Mouse (Mus musculus) 3134 (cell line): Measurements from ENCODE around the gene Rps6kb2.
A peak's percentile ranks its signal among the peaks of the same experiment; 100 is the strongest.

Source experiments
- DNase-seq: peaks from one replicate; pipeline ENCODE4 v3.0.0-alpha.2; 2011; ENCODE audit warnings: low spot score; ENCODE audit not compliant: insufficient read length; ENCODE audit errors: extremely low read depth

The Rps6kb2 gene

DNA sequence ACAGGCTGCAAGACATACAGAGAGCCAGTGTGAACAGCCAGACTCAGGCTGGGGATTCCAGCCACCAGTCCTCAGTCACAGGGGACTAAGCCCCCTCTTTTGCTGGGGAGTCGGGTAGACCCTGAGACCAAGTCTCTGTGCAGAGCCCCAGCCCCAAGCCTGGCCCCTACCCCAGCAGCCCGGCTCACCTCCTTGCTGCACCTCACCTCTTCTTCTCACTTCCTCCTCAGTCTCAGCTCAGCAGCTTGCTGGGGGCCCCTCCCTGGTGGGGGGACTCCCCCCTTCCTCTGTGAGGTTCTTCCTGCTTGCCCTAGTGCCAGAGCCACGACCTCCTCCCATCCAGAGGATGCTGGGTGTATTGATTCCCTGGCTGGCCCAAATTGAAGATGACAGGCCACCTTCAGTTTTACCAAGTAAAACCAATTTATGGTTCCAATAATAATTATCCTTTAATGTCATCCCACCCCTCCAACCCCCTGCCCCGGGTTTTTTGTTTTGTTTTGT lies 27.7 kb upstream of the Rps6kb2 start, which contains the start of gene Tbc1d10c:
Gene Tbc1d10c, minus strand, starts transcription at position 454 of the 504 bp plus-strand sequence.
- no peak for DNase-seq

DNA sequence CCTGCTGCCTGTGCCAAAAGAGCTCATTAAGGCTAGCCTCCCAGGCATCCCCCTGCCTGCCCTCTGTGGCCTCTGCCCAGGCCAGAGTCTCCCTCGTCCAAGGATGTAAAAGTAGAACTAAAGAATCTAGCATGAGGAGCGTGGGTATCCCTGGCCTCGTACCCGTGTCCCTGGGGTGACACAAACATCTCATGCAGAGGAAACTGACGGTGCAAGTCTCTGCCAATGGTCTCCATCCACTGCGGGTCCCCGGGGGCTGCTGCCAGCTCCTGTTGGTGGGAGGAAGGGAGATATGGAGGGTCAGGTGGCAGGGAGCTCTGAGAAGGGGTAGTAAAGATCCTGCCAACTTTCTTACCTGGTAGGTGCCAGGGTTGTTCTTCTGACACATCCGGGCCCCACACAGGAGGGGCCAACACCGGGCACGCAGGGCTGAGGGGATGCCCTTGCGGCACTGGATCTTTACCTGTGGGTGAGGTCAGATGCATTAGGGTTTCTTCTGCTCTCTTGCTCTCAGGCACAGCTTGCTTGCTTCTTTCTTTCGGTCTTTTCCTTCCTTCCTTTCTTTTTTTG lies 26.0 kb upstream of the Rps6kb2 start:
- DNase-seq, result no peak

DNA sequence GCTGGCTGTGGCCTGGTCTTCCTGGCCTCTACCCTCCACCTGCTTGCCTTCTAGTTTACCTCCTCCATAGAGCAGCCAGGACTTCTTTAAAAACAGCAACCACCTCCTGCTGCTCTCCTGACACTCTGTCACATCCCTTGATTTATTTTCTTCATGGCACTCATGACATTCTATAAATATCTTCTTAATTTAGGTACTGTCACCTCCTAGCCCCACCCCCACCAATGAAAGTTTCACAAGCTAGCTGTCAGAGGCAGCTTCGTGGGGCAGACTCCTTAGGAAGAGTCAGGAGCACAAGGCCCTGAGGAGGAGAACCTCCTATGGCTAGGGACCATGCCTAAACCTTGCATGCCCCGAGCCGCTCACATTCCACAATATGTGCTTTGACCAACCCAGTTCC lies 24.1 kb upstream of the Rps6kb2 start:
- no peak for DNase-seq

GRCm38 (mm10) chr19:4184976-4185975 lies 22.1 kb upstream of the Rps6kb2 start:
- no peak for DNase-seq

DNA sequence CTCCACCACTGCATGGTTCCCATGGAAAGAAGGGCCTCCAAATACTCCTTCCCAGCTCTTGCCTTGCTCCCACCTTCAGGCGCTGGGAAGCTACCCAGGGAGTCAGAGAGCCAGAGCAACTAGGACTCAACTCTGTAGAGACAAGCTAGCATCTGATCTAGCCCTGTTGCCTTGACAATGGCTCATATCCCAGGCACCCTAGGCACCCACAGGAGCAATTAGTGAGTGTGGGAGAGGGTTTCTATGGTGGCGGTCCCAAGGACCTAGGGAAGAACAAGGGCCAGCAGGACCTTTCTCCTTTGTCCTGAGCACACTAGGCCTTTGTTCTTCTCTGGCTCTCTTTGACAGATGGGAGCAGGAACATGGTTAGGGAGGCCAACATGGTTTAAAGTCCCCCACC lies 20.5 kb upstream of the Rps6kb2 start:
- DNase-seq, result no peak

GRCm38 (mm10) chr19:4181892-4182291 lies 18.7 kb upstream of the Rps6kb2 start:
- no peak for DNase-seq

GRCm38 (mm10) chr19:4180411-4180810 lies 17.3 kb upstream of the Rps6kb2 start:
- DNase-seq, result no peak

- peak; percentile 80 for DNase-seq
These were observed 12.3 kb upstream of the Rps6kb2 start, which contains the start of gene Carns1 for GRCm38 (mm10) chr19:4175368-4175947. Carns1 (minus strand) TSS chr19:4175479.

DNA sequence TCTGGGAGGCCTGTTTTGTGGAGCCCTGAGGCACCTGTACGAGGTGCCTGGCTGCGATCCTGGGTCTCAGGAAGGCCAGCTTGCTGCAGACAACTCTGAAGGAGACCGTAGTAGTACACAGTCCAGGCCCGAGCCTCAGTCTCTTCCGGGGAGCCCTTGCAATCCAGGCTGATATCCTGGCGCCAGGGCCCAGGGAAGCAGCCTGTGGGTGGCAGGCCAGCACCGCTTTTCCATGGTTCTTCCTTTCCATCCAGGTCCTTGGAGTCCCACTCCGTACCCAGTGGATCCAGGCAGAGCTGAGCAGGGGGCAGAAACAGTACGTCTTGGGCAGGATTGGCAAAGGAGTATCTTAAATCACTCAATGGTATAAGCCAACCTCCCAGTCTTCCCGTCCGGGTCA lies 9.8 kb upstream of the Rps6kb2 start:
- no peak for DNase-seq

DNA sequence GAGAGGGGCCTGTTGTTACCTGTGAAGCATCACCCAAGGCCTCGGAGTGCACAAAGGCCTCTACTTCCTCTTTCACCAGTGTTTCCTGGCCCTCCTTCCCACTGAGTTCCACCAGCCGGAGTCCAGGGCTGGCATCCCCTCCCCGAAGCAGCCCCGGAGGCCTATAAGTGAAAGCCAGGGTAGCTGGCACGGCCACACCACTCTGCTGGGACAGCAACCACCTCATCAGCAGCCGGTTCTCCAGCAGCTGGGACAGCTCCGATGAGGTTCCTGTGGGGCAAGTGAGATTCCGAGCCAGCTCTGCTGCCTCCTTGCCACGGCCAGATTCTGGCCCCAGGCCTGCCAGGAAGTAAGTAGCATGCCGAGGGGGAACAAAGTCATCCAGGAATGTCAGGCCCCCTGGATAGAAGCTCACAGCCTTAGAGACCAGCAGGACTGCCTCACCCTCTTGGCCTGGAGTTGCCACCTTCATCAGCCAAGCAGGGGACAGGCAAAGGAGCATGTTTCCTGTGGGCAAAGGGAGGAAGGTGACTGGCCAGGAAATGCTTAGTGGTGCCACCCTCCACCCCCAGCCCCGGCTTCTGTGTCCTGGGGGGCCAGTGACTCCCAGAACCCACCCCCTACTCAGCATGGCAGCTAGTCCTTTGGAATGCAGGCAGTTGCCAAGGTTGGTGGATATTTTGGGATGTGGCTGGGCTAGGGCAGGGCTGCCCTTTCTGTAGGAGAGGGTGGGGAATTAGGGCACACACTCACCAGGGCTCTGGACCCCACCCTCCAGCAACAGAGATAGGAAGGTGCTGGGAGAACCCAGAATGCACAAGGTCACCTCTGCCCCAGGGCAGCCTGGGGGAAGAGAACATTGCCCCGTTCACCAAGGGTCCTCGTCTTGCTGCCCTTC lies 8.5 kb upstream of the Rps6kb2 start:
- peak; percentile 73 for DNase-seq

DNA sequence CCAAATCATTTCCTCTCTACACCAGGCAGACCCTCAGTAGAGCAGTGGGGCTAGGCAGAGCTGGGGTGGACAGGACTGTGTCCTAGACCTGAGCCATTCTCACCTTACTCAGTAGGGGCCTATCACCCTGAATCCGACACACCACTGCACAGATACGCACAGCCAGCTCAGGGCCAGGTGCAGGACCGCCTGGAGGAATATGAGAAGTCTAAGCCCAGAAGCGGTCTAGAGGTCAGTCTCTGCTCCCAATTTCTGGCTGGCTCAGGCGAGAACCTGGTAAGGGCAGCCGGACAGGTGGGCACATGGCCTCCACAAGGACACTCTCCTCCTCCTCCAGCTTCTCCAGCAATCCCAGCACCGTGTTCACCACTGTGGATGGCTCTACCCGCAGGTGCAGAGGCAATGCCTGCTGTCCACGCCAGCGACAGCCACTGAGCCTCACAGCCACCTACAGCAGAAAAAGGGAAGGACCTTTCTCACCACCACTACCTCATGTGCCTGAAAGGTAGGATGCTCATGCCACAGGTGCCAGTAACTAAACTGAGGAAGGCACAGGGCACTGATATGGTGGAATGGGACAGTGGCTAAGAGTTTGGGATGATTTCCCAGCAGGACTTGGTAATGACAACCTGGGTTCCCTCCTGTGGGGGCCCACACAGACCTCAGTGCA lies 7.7 kb upstream of the Rps6kb2 start:
- DNase-seq, result no peak

GRCm38 (mm10) chr19:4169810-4170209 lies 6.7 kb upstream of the Rps6kb2 start:
- no peak for DNase-seq

DNA sequence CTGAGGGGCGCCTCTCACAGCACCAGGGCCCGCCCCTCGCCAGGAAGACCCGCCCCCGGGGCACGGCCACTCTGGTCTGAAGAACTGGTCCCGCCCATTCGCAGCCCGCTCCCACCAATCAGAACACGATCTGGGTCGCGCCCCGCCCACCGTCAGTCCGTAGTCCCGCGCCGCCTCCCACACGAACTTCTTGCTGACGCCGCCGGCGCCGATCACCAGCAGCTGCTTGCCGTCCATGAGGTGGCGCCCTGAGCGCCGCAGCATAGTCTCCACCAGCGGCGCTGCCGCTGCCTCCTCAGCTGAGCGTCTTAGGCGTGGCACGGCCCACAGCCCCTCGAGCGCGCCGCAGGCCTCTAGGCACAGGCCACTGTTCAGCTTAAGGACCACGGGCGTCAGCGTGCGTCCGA lies 6.2 kb upstream of the Rps6kb2 start:
- DNase-seq, result peak; percentile 99

DNA sequence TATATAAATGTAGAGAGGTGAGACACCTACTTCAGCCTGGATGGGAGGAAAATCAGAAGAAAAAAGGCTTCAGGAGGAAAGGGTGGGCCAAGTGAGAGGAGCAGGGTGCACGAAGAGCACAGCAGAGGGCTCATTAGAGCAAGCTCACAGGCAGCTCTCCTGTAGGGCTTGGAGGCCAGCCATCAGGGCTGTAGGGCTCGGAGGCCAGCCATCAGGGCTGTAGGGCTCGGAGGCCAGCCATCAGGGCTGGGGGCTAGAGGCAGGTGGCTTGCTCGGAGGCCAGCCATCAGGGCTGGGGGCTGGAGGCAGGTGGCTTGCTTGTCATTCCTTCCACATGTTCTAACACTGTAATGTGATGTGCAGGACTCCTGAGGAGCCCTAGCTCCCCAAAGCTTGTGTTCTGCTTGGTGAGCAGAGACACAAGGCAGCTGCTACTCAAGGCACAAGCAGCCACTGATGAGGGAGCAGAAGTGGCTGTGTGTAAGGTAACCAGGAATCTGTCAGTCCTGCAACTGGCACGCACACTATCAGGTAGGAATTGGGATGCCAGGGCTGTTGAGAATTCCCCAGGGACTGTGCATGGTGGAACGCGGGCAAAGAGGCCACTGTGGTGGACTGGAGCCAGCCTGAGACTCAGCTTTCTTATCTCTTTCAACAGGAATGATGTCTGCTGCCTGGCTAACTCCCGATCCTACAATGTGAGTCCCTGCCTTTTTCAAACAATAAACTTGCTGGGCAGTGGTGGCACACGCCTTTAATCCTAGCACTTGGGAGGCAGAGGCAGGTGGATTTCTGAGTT lies 3.7 kb upstream of the Rps6kb2 start:
- DNase-seq, result no peak

GRCm38 (mm10) chr19:4164721-4165120 lies 1.6 kb upstream of the Rps6kb2 start:
- DNase-seq, result no peak

DNA sequence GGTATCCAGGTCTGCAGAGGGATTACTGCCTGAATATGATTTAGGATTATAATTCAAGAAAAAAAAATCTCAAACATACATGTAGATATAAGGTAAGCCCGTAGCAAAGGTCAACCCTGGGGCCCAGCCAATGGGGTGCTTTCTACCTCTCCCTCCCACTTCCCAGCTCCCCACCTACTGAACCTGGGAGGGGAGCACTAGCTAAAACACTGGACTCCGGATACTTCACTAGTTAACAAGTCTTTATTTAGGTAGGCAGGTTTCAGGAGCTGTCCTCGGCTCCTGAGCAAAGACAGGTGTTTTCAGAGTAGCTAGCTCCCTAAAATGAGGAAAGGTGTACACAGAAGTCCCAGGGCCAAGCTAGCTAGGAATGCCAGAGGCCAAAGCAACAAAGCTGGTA lies 946 bp upstream of the Rps6kb2 start:
- no peak for DNase-seq

DNA sequence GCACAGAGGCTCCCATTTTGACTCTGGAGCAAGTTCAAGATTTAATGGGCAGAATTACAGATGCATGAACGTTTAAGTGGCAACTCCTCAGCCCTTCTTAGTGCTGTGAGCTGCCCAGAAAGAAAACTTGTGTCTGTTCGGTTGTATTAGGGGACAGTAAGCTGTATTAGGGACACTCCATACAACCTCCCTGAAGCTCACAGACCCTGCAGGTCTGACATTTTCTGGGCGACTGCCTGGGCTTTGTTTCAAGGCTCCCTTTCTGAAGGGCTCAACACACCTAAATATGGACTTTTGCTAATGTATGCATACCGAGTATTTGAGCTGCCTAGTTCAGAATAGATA lies 361 bp upstream of the Rps6kb2 start:
- no peak for DNase-seq

- DNase-seq, result no peak
These were observed 4.1 kb downstream of the Rps6kb2 start for GRCm38 (mm10) chr19:4159049-4159448.

DNA sequence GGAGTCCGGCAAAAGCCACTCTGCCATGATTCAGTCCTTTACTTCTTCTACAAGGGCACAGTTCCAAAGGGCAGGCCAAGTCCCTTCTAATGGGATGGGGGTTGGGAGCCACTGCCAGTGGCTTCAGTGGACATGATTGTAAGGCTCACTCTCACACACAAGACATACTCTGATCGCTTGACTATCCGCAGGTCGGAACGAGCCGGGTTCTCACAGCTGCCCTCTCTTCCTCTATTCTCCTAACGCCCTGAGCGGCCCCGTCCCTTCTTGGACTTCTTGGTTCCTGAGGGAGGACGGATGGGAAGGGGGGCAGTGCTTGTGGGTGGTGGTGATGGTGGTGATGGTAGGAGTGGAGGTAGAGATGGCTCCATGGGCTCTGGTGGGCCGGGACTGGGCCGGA lies 6.4 kb downstream of the Rps6kb2 start:
- no peak for DNase-seq
